Mouse (Mus musculus) CH12.LX (cell line): ENCODE results near the gene 5730596B20Rik. TPM values are rescaled to one million over a fixed set of nuclear protein-coding genes. Genes with fewer than 3 reads are reported as not detected.

ENCODE experiments used
- DNase-seq: peaks from one replicate; pipeline ENCODE4 v3.0.0-alpha.2; 2013; ENCODE audit errors: extremely low read depth
- H3K27ac ChIP-seq: 2 replicates; pipeline ENCODE4 v1.5.1; 2012; ENCODE audit warnings: low read depth, mild to moderate bottlenecking, control low read depth, moderate library complexity; ENCODE audit not compliant: insufficient read depth
- H3K27me3 ChIP-seq: replicated peaks from 2 replicates; pipeline ENCODE3; 2012; ENCODE audit warnings: inconsistent platforms
- H3K36me3 ChIP-seq, 2 experiments: replicated peaks in 1 of 2; 2 replicates each; pipeline versions ENCODE3 to v1.6.1; 2012; ENCODE audit warnings: inconsistent platforms in 1 of 2, low read length in 1 of 2, mild to moderate bottlenecking in 1 of 2, mixed read lengths in 1 of 2, moderate library complexity in 1 of 2; ENCODE audit not compliant: control insufficient read depth in 1 of 2, insufficient read depth in 1 of 2
- H3K4me1 ChIP-seq, 2 experiments: 2 replicates each; pipeline ENCODE4 v1.6.1; 2012; ENCODE audit warnings: inconsistent platforms in 1 of 2, moderate library complexity in 1 of 2; ENCODE audit not compliant: insufficient read depth in 2 of 2, control insufficient read depth in 1 of 2
- H3K4me2 ChIP-seq: 2 replicates; pipeline ENCODE4 v1.6.1; 2012; ENCODE audit warnings: low read depth, mild to moderate bottlenecking, control low read depth; ENCODE audit not compliant: poor library complexity, insufficient read depth, severe bottlenecking
- H3K4me3 ChIP-seq, 3 experiments: fragments of 150-350 bp in 1 of 3; sonication (generic) in 1 of 3; replicated peaks in 1 of 3; 2 replicates each; pipeline versions ENCODE3 to v1.5.1; 2011 to 2012; ENCODE audit warnings: low read depth in 2 of 3, low read length in 2 of 3, mild to moderate bottlenecking in 2 of 3, moderate library complexity in 2 of 3, control low read depth in 1 of 3, improper control_type of control experiment in 1 of 3, inconsistent platforms in 1 of 3, mixed read lengths in 1 of 3; ENCODE audit not compliant: poor library complexity in 1 of 3
- H3K79me2 ChIP-seq: replicated peaks from 2 replicates; pipeline ENCODE4 v1.6.1; 2012; ENCODE audit warnings: mild to moderate bottlenecking, moderate library complexity; ENCODE audit not compliant: control insufficient read depth, poor library complexity, insufficient read depth, severe bottlenecking; ENCODE audit errors: extremely low read depth
- H3K9ac ChIP-seq: 2 replicates; pipeline ENCODE4 v1.6.1; 2012; ENCODE audit warnings: low read depth, mild to moderate bottlenecking, control low read depth, moderate library complexity; ENCODE audit not compliant: insufficient read depth
- H3K9me3 ChIP-seq: replicated peaks from 2 replicates; pipeline ENCODE3; 2012; ENCODE audit warnings: low read length, inconsistent platforms, mixed read lengths
- BHLHE40 ChIP-seq: IDR thresholded peaks from 2 replicates; pipeline ENCODE4 v1.6.1; 2011; ENCODE audit warnings: mild to moderate bottlenecking, low read depth, low read length, improper control_type of control experiment
- E2F4 ChIP-seq: IDR thresholded peaks from 2 replicates; pipeline ENCODE4 v1.6.1; 2011; ENCODE audit warnings: low read depth, low read length, improper control_type of control experiment; ENCODE audit not compliant: insufficient replicate concordance
- ELF1 ChIP-seq: IDR thresholded peaks from 2 replicates; pipeline ENCODE4 v1.6.1; 2014; ENCODE audit warnings: low read depth, mild to moderate bottlenecking, inconsistent platforms, low read length, improper control_type of control experiment
- EP300 ChIP-seq: IDR thresholded peaks from 2 replicates; pipeline ENCODE4 v1.6.1; 2011; ENCODE audit warnings: low read length, improper control_type of control experiment
- IRF4 ChIP-seq: IDR thresholded peaks from 2 replicates; pipeline ENCODE4 v1.6.1; 2014; ENCODE audit warnings: low read depth, mild to moderate bottlenecking, inconsistent platforms, low read length, improper control_type of control experiment
- MAFK ChIP-seq: IDR thresholded peaks from 2 replicates; pipeline ENCODE4 v1.6.1; 2011; ENCODE audit warnings: low read length, improper control_type of control experiment; ENCODE audit not compliant: insufficient replicate concordance
- MAZ ChIP-seq: IDR thresholded peaks from 2 replicates; pipeline ENCODE4 v1.6.1; 2012; ENCODE audit warnings: low read depth, mild to moderate bottlenecking, inconsistent platforms, low read length, improper control_type of control experiment, moderate library complexity
- MEF2A ChIP-seq: IDR thresholded peaks from 2 replicates; pipeline ENCODE4 v1.6.1; 2014; ENCODE audit warnings: low read depth, mild to moderate bottlenecking, inconsistent platforms, low read length, improper control_type of control experiment, borderline replicate concordance
- MXI1 ChIP-seq: IDR thresholded peaks from 2 replicates; pipeline ENCODE4 v1.6.1; 2011; ENCODE audit warnings: mild to moderate bottlenecking, low read depth, low read length, improper control_type of control experiment
- MYC ChIP-seq: IDR thresholded peaks from 2 replicates; pipeline ENCODE4 v1.6.1; 2011; ENCODE audit warnings: low read depth, mild to moderate bottlenecking, improper control_type of control experiment, low read length
- RAD21 ChIP-seq: IDR thresholded peaks from 2 replicates; pipeline ENCODE4 v1.6.1; 2011; ENCODE audit warnings: low read depth, mild to moderate bottlenecking, low read length, improper control_type of control experiment, moderate library complexity
- SIN3A ChIP-seq: IDR thresholded peaks from 2 replicates; pipeline ENCODE4 v1.6.1; 2012; ENCODE audit warnings: low read length, improper control_type of control experiment, inconsistent platforms
- TBP ChIP-seq: conservative IDR thresholded peaks from 2 replicates; pipeline ENCODE4 v1.6.1; 2011; ENCODE audit warnings: low read depth, low read length, improper control_type of control experiment
- TCF12 ChIP-seq: IDR thresholded peaks from 2 replicates; pipeline ENCODE4 v1.6.1; 2014; ENCODE audit warnings: low read depth, mild to moderate bottlenecking, inconsistent platforms, low read length, improper control_type of control experiment
- UBTF ChIP-seq: IDR thresholded peaks from 2 replicates; pipeline ENCODE4 v1.6.1; 2012; ENCODE audit warnings: low read depth, mild to moderate bottlenecking, inconsistent platforms, low read length, improper control_type of control experiment, moderate library complexity
- USF1 ChIP-seq: IDR thresholded peaks from 2 replicates; pipeline ENCODE4 v1.6.1; 2014; ENCODE audit warnings: low read depth, mild to moderate bottlenecking, inconsistent platforms, low read length, improper control_type of control experiment
- ZMIZ1 ChIP-seq: IDR thresholded peaks from 2 replicates; pipeline ENCODE4 v1.6.1; 2012; ENCODE audit warnings: low read depth, mild to moderate bottlenecking, inconsistent platforms, low read length, improper control_type of control experiment
- dilution Hi-C: fragments of 300-500 bp; cut with MboI; formaldehyde crosslinking; loops from 2 replicates; pipeline ENCODE4 v1.14.3; 2020; ENCODE audit warnings: low sequenced_read_pairs; ENCODE audit not compliant: extremely low pct_unique_long_range_greater_than_20kb, extremely low pct_ligation_motif_present
- in situ Hi-C: fragments of 300-500 bp; cut with MboI; formaldehyde crosslinking; loops from 3 replicates; pipeline ENCODE4 v1.14.3; 2019; ENCODE audit warnings: low sequenced_read_pairs, low pct_ligation_motif_present, low pct_unique_long_range_greater_than_20kb, mixed read lengths
- polyA plus RNA-seq: library from polyadenylated mRNA; unstranded; fragments of >175 nt; gene quantifications from 2 replicates; pipeline ENCODE4 v1.2.1, GENCODE M21; 2012; ENCODE audit warnings: low read depth; ENCODE audit not compliant: insufficient read length
- total RNA-seq, 2 experiments: library from RNA; depleted of rRNA; stranded (reverse); fragments of 300-350 nt in 1 of 2; fragments of >200 nt in 1 of 2; gene quantifications; 2 replicates each; pipeline ENCODE4 v1.2.3; 2012 to 2014

The 5730596B20Rik gene
- total and polyA plus RNA-seq, 3 experiments = 0.07 TPM; not detected in 2

DNA sequence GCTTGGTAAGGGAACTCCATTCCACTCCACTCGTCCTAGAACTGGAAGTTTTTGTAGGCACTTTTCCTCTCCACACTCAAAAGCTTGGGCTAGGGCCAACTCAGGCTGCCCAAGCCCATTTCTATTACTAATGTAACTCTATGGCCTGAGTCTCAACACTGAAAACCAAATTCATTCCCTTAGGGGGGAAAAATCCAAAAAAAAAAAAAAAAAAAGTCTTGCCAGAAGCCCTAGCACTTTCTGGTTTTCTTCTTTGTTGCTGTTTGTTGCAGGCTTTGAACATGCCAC, 15.3 kb upstream of the 5730596B20Rik start:
- Histone ChIP-seq H3K36me3 (peaks cover 6 to 35% of the 10 kb centered on the region in 2 experiments), H3K9ac (no peak overlapping the region)
- no peak for TF ChIP-seq RAD21
- no peak for TF ChIP-seq TCF12
- no peak for TF ChIP-seq IRF4
- no peak for TF ChIP-seq ELF1
- TF ChIP-seq MAZ = no peak
- TF ChIP-seq USF1 = no peak
- no peak for TF ChIP-seq BHLHE40
- no peak for TF ChIP-seq EP300
- no peak for TF ChIP-seq E2F4
- TF ChIP-seq SIN3A = no peak
- no peak for TF ChIP-seq TBP
- TF ChIP-seq ZMIZ1 = no peak
- no peak for TF ChIP-seq MYC
- TF ChIP-seq MAFK = no peak
- TF ChIP-seq MXI1 = no peak
- TF ChIP-seq, all 38 proteins: peak for 0
- Histone ChIP-seq H3K4me3 (no peak overlapping the region), H3K4me1 (peaks cover 2 to 17% of the 10 kb centered on the region in 2 experiments; a peak in 3 of 4 replicates), H3K9me3 (no peaks in the 10 kb centered on the region), H3K27ac (no peak overlapping the region), H3K79me2 (peaks cover 7% of the 10 kb centered on the region; the same call in 1 of the 2 replicates), H3K4me2 (no peak overlapping the region), H3K27me3 (no peaks in the 10 kb centered on the region)
- no peak for DNase-seq
- dilution Hi-C loops = no loop called here
- in situ Hi-C loops = no loop called here

DNA sequence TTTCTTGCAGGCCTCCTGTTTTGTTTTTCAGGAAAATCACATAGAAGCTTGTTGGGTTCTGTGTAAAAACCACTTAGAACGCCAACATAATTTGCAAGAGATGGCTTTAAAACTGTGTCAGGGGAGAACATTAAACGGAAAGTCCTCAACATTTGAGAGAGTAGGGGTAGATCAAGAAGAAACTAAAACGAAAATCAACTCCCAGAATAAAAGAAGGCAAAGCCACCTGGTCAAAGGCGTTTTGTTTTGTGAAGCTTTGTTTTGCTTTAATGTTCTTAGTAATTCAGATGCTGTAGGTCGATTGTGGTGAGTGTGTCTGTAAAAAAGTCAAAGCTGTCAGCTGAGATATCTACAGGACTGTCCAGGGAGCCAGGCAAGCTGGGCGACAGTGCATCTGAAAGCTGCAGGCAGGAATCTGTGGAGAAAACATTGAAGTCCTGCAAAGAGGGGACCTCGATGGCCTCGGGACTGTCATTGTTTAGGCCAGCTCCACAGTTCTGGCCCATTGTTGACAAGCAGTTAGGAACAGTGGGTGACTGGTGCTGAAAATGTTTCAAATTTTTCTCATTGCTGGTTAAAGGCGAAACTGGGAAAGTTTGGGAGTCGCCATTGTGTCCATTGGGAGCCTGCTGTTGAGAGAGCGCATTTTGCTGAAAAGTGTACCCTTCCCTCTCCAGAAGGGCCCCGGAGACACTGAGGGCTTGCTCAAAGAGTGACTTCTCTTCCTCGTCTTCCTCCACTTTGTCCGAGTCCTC, 14.5 kb upstream of the 5730596B20Rik start:
- Histone ChIP-seq H3K27me3 (no peaks in the 10 kb centered on the region), H3K9ac (no peak overlapping the region), H3K4me1 (peaks cover 0 to 12% of the 10 kb centered on the region in 2 experiments; a peak in 2 of 4 replicates), H3K4me3 (no peak overlapping the region), H3K4me2 (no peak overlapping the region), H3K27ac (no peak overlapping the region), H3K79me2 (peaks cover 7% of the 10 kb centered on the region; the same call in 1 of the 2 replicates), H3K36me3 (peaks cover 6 to 38% of the 10 kb centered on the region in 2 experiments), H3K9me3 (no peaks in the 10 kb centered on the region)
- no peak for DNase-seq
- dilution Hi-C loops = no loop called here
- TF ChIP-seq E2F4 = no peak
- TF ChIP-seq UBTF = no peak
- no peak for TF ChIP-seq MEF2A
- in situ Hi-C loops = no loop called here
